Mouse (Mus musculus): ENCODE measurements around the gene Ctrb1. TPM values are rescaled to one million over a fixed set of nuclear protein-coding genes. Genes with fewer than 3 reads are reported as not detected.

Gene Ctrb1
- polyA plus RNA-seq, 1 experiment from 2014 or later = not detected

DNA sequence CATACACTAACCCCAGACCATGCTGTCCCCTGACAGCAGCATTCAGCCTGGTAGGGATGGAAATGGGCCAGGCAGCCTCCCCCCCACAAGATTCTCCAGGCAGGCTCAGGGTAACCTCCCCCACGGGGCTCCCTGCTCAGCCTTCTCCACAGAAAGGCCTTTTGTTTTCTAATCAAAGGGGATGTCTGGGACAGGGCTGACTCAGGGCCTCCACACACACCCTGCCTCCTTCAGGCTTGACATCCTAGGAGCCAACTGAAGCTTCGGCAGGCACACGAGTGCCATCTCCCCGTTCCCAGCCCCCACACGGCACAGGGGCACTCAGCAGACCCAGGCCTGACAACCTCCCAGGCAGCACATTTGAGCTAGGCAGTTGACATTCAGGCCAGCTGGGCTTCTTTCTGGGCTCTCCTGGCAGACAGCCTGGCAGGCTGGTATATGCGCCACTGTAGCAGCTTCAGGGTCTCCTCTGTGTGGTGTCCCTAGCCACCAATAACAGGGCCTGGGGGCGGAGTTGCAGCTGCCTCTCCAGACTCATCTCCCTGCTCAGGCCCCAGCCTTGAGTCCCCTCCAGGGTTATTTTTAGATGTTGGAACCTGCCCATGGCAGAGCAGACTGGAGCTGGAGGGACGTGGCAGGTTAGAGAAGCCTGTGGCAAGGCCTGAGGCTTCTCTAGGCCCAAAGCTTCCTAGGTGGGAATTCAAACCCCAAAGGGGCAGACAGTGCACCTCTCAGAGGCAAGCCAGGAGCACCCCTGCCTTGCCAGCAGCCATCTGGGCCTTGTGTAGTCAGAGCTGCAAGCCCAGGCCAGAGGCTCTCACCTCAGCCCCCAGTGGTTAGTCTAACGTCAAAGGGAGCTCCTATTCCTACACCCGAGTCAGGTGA is 26.0 kb upstream of the Ctrb1 start:
- Histone ChIP-seq H3K4me1 (peaks cover 32% of the 10 kb centered on the region), H3K9me3 (no peaks in the 10 kb centered on the region), H3K4me2 (replicated peaks) (peak overlapping the region; percentile 25), H3K36me3 (peaks cover 57% of the 10 kb centered on the region), H3K4me3 (no peak overlapping the region), H3K27me3 (no peaks in the 10 kb centered on the region), H3K9ac (replicated peaks) (peak overlapping the region; percentile 41), H3K27ac (replicated peaks) (peak overlapping the region; percentile 98)
- 29% methylated on average over 10 of the region's 10 CpGs for WGBS
- peak; percentile 66 for ATAC-seq (ENCODE audit: low FRiP score, low read depth)

DNA sequence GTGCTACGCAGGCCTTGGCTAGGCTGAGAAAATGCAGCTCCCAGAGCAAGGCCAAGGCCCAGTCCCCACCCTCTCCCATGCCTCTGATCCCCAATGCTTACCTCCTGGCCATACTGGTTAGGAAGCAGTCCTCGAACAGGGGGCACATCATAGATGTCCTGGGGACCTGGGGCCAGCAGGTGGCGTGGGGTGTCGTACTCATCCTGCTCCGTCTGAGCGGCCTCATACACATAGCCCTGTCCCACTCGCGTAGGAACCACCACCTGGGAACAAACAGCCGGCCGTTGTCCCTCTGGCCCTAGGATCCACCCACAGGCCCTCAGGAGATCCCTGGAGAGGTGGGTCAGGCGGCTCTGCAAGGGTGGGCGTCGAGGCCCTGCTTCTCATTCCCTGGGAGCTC is 24.7 kb upstream of the Ctrb1 start:
- Histone ChIP-seq H3K4me3 (no peak overlapping the region), H3K9ac (replicated peaks) (no peak overlapping the region), H3K4me1 (peaks cover 32% of the 10 kb centered on the region), H3K27ac (replicated peaks) (peak overlapping the region; percentile 98), H3K36me3 (peaks cover 63% of the 10 kb centered on the region), H3K4me2 (replicated peaks) (no peak overlapping the region), H3K27me3 (no peaks in the 10 kb centered on the region), H3K9me3 (no peaks in the 10 kb centered on the region)
- 90% methylated on average over 13 of the region's 13 CpGs for whole genome bisulfite sequencing
- ATAC-seq (ENCODE audit: low FRiP score, low read depth) = no peak

DNA sequence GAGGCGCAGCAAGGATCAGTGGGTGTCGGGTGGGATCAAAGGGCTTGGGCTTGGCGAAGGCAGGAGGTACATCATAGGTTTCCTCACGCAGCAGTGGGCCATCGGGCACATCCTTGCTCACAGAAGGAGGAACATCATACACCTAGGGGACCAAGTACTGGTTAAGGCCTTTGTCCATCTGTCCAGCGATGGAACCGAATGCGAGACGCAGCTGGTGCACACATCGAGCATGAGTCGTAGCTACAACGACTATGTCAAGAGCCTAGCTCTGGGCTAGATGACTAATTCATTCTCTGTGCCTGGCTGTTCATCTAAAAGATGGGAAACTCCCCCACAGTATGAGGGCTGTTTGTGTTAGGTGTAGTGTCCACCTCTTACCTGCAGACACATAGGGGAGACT is 23.5 kb upstream of the Ctrb1 start:
- 96% methylated on average over 12 of the region's 12 CpGs for WGBS
- H3K36me3 ChIP-seq = peaks cover 63% of the 10 kb centered on the region
- ATAC-seq (ENCODE audit: low FRiP score, low read depth) = no peak

DNA sequence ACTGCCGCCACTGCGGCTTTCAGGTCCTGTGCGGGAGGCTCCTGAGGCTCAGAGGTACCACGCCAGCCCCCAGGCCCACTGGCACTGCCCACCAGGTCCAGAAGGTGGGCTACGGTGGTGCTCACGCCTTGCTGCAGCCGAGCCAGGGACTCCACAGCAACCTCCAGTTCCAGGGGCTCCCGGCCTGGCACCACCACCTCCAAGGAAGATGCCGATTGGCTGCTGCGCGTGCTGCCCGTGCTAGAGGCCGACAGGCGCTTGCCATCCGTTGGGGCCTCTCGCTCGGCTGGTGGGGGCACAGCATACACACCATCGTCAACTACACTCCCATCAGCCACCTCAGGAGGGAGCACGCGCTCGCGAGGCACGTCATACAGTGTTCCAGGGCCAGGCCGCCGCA is 23.0 kb upstream of the Ctrb1 start:
- Histone ChIP-seq H3K27ac (replicated peaks) (no peak overlapping the region), H3K4me2 (replicated peaks) (no peak overlapping the region), H3K9me3 (no peaks in the 10 kb centered on the region), H3K9ac (replicated peaks) (no peak overlapping the region), H3K36me3 (peaks cover 65% of the 10 kb centered on the region), H3K4me3 (no peak overlapping the region), H3K27me3 (no peaks in the 10 kb centered on the region), H3K4me1 (peaks cover 30% of the 10 kb centered on the region)
- 96% methylated on average over 25 of the region's 25 CpGs for WGBS
- ATAC-seq (ENCODE audit: low FRiP score, low read depth) = no peak

More for the DNA sequence above, 23.5 kb upstream of the Ctrb1 start:
- H3K4me3 ChIP-seq = no peak overlapping the region
- no peak overlapping the region for H3K9ac ChIP-seq (replicated peaks)
- H3K4me2 ChIP-seq (replicated peaks) = no peak overlapping the region
- H3K27me3 ChIP-seq = no peaks in the 10 kb centered on the region
- H3K27ac ChIP-seq (replicated peaks) = no peak overlapping the region
- H3K9me3 ChIP-seq = no peaks in the 10 kb centered on the region
- H3K4me1 ChIP-seq = peaks cover 30% of the 10 kb centered on the region

DNA sequence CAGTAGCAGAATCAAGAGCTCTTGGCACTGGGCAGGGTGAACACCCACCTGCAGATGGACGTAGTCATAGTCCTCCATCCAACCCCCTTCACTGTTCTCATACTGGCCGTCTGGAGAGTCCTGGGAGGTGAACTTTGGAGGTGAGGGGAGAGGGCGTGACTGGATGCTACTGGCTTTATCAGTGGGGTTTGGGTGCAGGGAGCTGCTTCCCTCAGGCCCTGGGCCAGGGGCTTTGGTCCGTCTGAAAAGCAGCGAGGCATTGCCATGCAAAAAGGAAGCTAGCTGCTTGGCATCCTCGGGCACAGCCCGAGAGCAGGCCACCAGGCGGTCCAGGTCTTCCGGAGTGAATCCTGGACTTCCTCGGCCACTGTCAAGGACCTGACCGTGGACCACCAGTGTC is 22.5 kb upstream of the Ctrb1 start:
- Histone ChIP-seq H3K9ac (replicated peaks) (no peak overlapping the region), H3K36me3 (peaks cover 69% of the 10 kb centered on the region), H3K27ac (replicated peaks) (no peak overlapping the region), H3K4me1 (peaks cover 30% of the 10 kb centered on the region), H3K27me3 (no peaks in the 10 kb centered on the region), H3K4me3 (no peak overlapping the region), H3K4me2 (replicated peaks) (no peak overlapping the region), H3K9me3 (no peaks in the 10 kb centered on the region)
- no peak for ATAC-seq (ENCODE audit: low FRiP score, low read depth)
- WGBS = 95% methylated on average over 11 of the region's 11 CpGs

DNA sequence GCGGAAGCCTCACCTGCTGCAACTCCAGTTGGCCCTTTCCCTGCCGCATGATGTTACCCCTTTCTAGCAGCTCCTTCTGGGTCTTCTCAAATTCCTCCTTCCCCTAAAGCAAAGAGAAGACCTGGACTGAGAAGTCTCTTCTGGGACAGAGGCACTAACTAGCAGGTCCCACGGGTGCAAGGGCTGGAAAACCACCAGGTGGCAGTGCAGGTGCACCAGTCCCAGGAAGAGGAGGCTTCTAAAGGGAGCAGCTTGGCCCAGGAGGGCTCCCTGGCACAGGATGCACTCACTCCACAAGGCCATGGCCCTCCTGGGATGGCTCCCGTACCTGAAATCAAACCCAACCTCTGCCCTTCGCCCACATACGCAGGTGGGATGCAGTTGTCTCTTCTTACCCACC is 21.8 kb upstream of the Ctrb1 start:
- Histone ChIP-seq H3K9me3 (no peaks in the 10 kb centered on the region), H3K4me3 (no peak overlapping the region), H3K27me3 (no peaks in the 10 kb centered on the region), H3K9ac (replicated peaks) (no peak overlapping the region), H3K4me1 (peaks cover 23% of the 10 kb centered on the region), H3K36me3 (peaks cover 70% of the 10 kb centered on the region), H3K27ac (replicated peaks) (no peak overlapping the region), H3K4me2 (replicated peaks) (no peak overlapping the region)
- WGBS = 88% methylated on average over 6 of the region's 6 CpGs
- no peak for ATAC-seq (ENCODE audit: low FRiP score, low read depth)

DNA sequence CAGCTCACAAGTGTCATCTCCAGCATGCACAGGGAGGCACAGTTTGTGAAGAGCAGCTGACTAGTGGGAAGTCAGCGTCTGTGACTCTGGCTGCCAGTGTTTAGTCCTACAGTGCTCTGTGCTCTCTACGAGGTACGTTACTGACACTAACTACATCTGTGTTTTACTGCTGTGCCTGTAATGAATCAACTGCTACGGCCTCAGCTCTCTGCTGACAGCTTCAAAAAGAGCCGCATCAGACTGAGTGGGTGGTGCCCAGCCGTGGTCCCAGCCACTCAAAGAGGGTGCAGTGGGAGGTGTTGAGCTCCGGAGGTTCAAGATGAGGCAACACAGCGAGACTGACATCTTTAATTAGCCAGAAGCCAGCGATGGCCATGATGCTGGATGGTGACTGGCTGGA is 21.3 kb upstream of the Ctrb1 start:
- ATAC-seq (ENCODE audit: low FRiP score, low read depth) = no peak
- no peak overlapping the region for H3K27ac ChIP-seq (replicated peaks)
- H3K27me3 ChIP-seq = no peaks in the 10 kb centered on the region
- peaks cover 70% of the 10 kb centered on the region for H3K36me3 ChIP-seq
- H3K4me3 ChIP-seq = no peak overlapping the region
- H3K9ac ChIP-seq (replicated peaks) = no peak overlapping the region
- peaks cover 18% of the 10 kb centered on the region for H3K4me1 ChIP-seq
- 89% methylated on average over 9 of the region's 9 CpGs for WGBS
- no peak overlapping the region for H3K4me2 ChIP-seq (replicated peaks)
- no peaks in the 10 kb centered on the region for H3K9me3 ChIP-seq

DNA sequence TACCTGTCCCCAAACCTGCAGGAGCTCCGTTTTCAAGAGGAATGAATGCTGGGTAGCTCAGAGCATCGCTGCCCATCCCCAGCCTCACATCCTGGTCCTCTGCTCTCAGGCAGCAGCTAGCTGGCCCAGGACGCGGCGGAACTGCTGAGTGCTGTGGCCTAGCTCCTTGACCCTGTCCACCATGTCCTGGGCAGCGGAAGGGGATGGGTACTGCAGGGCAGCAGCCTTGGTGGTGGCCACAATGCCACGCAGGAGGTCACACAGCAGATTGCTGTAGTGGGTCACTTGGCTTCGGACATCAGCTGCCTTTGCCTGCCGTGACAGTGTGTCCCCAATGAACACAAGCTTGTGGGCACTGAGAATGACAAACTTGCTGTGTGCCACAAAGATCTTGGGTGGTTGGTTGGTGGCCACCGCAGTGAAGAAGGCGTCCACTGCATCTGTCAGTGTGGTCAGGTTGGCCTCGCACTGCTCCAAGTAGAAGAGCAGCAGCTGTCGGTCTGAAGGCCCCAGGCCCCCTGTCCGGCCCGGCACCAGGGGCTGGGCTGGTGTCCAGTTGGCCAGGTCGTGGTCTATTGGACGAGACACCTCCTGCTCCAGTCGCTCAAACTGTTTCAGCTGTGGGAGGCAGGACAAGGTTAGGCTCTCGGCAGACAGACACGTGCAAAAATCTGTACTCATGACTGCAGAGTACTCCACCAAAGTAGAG is 20.1 kb upstream of the Ctrb1 start:
- peaks cover 6% of the 10 kb centered on the region for H3K4me1 ChIP-seq
- H3K36me3 ChIP-seq = peaks cover 70% of the 10 kb centered on the region
- H3K4me2 ChIP-seq (replicated peaks) = no peak overlapping the region
- no peak overlapping the region for H3K27ac ChIP-seq (replicated peaks)
- no peaks in the 10 kb centered on the region for H3K9me3 ChIP-seq
- no peak overlapping the region for H3K9ac ChIP-seq (replicated peaks)
- no peak overlapping the region for H3K4me3 ChIP-seq
- ATAC-seq (ENCODE audit: low FRiP score, low read depth) = no peak
- WGBS = 89% methylated on average over 20 of the region's 20 CpGs
- H3K27me3 ChIP-seq = no peaks in the 10 kb centered on the region

DNA sequence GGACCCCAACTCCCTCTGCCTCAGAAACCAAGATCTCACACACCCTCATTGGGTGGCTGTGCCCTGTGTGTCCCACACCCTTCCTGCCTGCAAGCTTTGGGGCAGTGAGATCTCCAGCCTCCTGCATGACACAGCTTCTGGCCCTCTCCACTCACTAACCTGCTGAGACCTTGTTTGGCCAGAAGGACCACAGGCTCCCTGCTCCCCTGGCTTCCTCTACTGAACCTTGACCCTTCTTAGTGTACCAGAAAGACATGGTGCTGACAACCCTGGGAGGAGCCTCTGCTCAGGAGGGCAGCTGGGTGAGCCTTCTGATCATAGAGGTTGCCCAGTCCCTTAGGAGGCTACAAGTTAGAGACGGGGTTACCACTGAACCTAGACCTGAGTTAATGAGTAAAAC is 18.4 kb upstream of the Ctrb1 start:
- H3K4me2 ChIP-seq (replicated peaks) = no peak overlapping the region
- H3K36me3 ChIP-seq = peaks cover 55% of the 10 kb centered on the region
- H3K4me1 ChIP-seq = no peaks in the 10 kb centered on the region
- H3K9me3 ChIP-seq = no peaks in the 10 kb centered on the region
- ATAC-seq (ENCODE audit: low FRiP score, low read depth) = no peak
- H3K4me3 ChIP-seq = no peak overlapping the region
- H3K27ac ChIP-seq (replicated peaks) = no peak overlapping the region
- no peak overlapping the region for H3K9ac ChIP-seq (replicated peaks)
- no peaks in the 10 kb centered on the region for H3K27me3 ChIP-seq
- 95% methylated on average over 1 of the region's 1 CpGs for WGBS

DNA sequence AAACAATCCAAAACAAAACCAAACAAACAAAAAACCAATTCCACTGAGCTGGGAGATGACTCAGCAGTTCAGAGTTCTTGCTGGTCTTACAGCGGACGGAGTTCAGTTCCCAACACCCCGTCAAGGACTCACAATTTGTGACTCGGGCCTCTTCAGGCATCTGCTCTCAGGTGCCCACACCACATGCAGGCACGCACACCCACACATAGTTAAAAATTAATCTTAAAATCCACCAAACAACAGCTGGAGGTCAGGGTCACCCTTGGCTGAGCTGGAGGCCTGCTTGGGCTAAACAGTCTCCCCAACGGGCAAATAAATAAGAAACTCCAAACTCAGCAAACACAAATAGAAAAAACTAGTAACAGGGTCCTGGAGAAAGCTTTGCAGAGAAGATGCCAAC is 17.5 kb upstream of the Ctrb1 start:
- no peaks in the 10 kb centered on the region for H3K4me1 ChIP-seq
- H3K27ac ChIP-seq (replicated peaks) = no peak overlapping the region
- H3K9me3 ChIP-seq = no peaks in the 10 kb centered on the region
- H3K9ac ChIP-seq (replicated peaks) = no peak overlapping the region
- 86% methylated on average over 6 of the region's 6 CpGs for WGBS
- H3K27me3 ChIP-seq = no peaks in the 10 kb centered on the region
- no peak for ATAC-seq (ENCODE audit: low FRiP score, low read depth)
- no peak overlapping the region for H3K4me3 ChIP-seq
- H3K36me3 ChIP-seq = peaks cover 45% of the 10 kb centered on the region
- H3K4me2 ChIP-seq (replicated peaks) = no peak overlapping the region

DNA sequence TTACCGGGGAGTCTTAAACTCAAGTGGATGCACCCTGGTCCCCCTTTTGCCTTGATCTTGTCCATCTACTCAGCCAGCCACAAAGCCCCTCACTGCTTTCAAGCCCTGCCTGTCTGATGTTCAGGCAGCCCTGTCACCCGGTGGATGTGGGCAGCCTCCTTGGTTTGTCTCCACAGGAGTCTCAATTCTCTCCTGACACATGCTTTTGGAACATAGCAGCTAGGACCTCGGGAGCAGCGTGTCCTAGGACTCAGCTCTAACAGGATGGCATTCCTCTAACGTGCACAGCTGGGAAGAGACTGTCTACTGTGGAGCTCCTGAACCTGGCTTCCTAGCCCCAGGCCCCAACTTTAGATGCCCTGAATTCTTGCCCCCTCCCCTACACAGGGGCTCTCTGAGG is 14.9 kb upstream of the Ctrb1 start:
- Histone ChIP-seq H3K9me3 (no peaks in the 10 kb centered on the region), H3K27me3 (no peaks in the 10 kb centered on the region), H3K4me1 (no peaks in the 10 kb centered on the region), H3K27ac (replicated peaks) (0 out of 2 replicates have a peak overlapping the region, but pooled peaks have one; percentile 20), H3K9ac (replicated peaks) (no peak overlapping the region), H3K4me2 (replicated peaks) (no peak overlapping the region), H3K36me3 (peaks cover 21% of the 10 kb centered on the region), H3K4me3 (no peak overlapping the region)
- 74% methylated on average over 5 of the region's 5 CpGs for WGBS
- ATAC-seq (ENCODE audit: low FRiP score, low read depth) = no peak

DNA sequence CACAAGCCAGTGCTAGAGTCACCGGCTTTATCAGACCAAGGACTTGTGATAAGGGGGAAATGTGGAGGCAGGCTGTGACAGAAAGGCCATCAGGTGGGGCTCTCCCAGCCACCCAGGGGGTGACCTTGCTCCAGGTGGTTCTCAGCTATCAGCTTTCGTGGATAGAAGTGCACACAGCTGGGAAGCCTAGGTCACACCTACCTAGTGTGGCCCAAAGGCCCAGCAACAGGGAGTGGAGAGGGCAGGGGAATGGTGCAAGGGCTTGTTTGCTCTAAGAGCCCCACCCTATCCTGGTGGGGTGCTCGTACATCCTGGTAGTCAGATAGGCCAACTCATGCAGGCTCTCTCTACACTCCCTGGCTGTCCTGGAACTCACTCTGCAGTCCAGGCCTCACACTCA is 14.4 kb upstream of the Ctrb1 start:
- H3K4me3 ChIP-seq = no peak overlapping the region
- no peak overlapping the region for H3K9ac ChIP-seq (replicated peaks)
- no peaks in the 10 kb centered on the region for H3K9me3 ChIP-seq
- no peak for ATAC-seq (ENCODE audit: low FRiP score, low read depth)
- peaks cover 16% of the 10 kb centered on the region for H3K36me3 ChIP-seq
- no peak overlapping the region for H3K4me2 ChIP-seq (replicated peaks)
- H3K27ac ChIP-seq (replicated peaks) = no peak overlapping the region
- no peaks in the 10 kb centered on the region for H3K4me1 ChIP-seq
- no peaks in the 10 kb centered on the region for H3K27me3 ChIP-seq
- 81% methylated on average over 3 of the region's 3 CpGs for WGBS
